Comparison of ENCODE assay signal across 17 mouse cellular contexts in the genomic region with DNA sequence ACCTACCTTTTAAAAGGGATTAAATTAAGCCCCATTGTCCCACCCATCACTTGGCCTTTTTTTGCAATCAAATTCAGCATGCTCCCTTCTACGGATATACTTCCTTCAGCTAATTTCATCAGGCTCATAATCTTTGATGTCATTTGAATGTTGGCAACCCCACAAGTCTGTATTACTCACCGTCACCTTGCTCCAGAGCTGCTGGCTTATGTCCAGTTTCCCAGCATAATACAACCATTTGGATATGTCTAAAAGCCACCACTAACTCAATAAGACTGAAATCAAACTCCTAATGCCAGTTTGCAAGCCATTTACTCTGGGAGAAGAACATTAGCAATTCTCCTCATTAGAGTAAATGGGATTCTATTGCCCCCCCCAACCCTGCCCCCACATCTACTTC.
A peak's percentile ranks its signal among the peaks of the same experiment; 100 is the strongest.
DNase-seq lines count a peak whose midpoint lies in the region; ATAC-seq and TF ChIP-seq lines count a peak whose summit lies in the region.
"Had no signal": no experiment of that assay in that cellular context is flagged by ENCODE, and none has a peak within 500 bp of the region (broad histone marks: within the 10 kb centered on the region; RNA-seq: fewer than 3 reads in every experiment).

No protein-coding gene starts in this region.

- no peaks in the 10 kb centered on the region for H3K27me3 ChIP-seq in embryonic facial prominence, embryonic 14.5 days (replicated peaks; ENCODE audit: control insufficient read depth, insufficient read depth, low read length)
- no peaks in the 10 kb centered on the region for H3K27me3 ChIP-seq in embryonic facial prominence, embryonic 10.5 days (replicated peaks; ENCODE audit: low read depth, poor library complexity, severe bottlenecking)
- H3K27me3 ChIP-seq in lung, embryonic 14.5 days (ENCODE audit: insufficient read depth, low read length), result no peaks in the 10 kb centered on the region
- H3K27me3 ChIP-seq in lung, postnatal 0 days (replicated peaks; ENCODE audit: insufficient read depth, low read length), result no peaks in the 10 kb centered on the region
- H3K27me3 ChIP-seq: heart, embryonic 12.5 days; lung, embryonic 15.5 days; stomach, embryonic 15.5 days had no signal

- H3K9ac ChIP-seq in embryonic facial prominence, embryonic 14.5 days (ENCODE audit: low read depth, low read length), result no peak overlapping the region
- H3K9ac ChIP-seq in lung, embryonic 14.5 days, result no peak overlapping the region
- no peak overlapping the region for H3K9ac ChIP-seq in lung, postnatal 0 days (replicated peaks; ENCODE audit: low read depth)
- H3K9ac ChIP-seq: heart, embryonic 12.5 days; lung, embryonic 15.5 days; stomach, embryonic 15.5 days had no signal

- no peak overlapping the region for H3K4me3 ChIP-seq in embryonic facial prominence, embryonic 14.5 days (ENCODE audit: low read depth, low read length)
- no peak overlapping the region for H3K4me3 ChIP-seq in embryonic facial prominence, embryonic 10.5 days
- no peak overlapping the region for H3K4me3 ChIP-seq in lung, embryonic 14.5 days (ENCODE audit: low read depth, low read length)
- no peak overlapping the region for H3K4me3 ChIP-seq in lung, postnatal 0 days (ENCODE audit: low read depth, low read length)
- H3K4me3 ChIP-seq in gastrocnemius, adult 2 months, result no peak overlapping the region
- H3K4me3 ChIP-seq: heart, embryonic 12.5 days; lung, embryonic 15.5 days; stomach, embryonic 15.5 days had no signal

- no peak overlapping the region for H3K4me2 ChIP-seq in embryonic facial prominence, embryonic 14.5 days (ENCODE audit: low read depth, low read length)
- H3K4me2 ChIP-seq in lung, embryonic 14.5 days, result no peak overlapping the region
- H3K4me2 ChIP-seq in lung, postnatal 0 days (replicated peaks; ENCODE audit: low read depth, low read length), result no peak overlapping the region
- H3K4me2 ChIP-seq: heart, embryonic 12.5 days; lung, embryonic 15.5 days; stomach, embryonic 15.5 days had no signal

- H3K9me3 ChIP-seq in embryonic facial prominence, embryonic 14.5 days (ENCODE audit: control insufficient read depth, low read length), result peaks cover 14% of the 10 kb centered on the region
- peaks cover 14% of the 10 kb centered on the region; the same call in 1 of the 2 replicates for H3K9me3 ChIP-seq in embryonic facial prominence, embryonic 10.5 days
- 0 out of 2 replicates have a peak, but pooled peaks cover 8% of the 10 kb centered on the region for H3K9me3 ChIP-seq in lung, embryonic 14.5 days (ENCODE audit: low read depth, low read length)
- H3K9me3 ChIP-seq in lung, postnatal 0 days (ENCODE audit: low read length), result no peaks in the 10 kb centered on the region; the same call in 1 of the 2 replicates
- H3K9me3 ChIP-seq: stomach, embryonic 15.5 days had no signal

- no peaks in the 10 kb centered on the region for H3K36me3 ChIP-seq in embryonic facial prominence, embryonic 14.5 days (ENCODE audit: control insufficient read depth, insufficient read depth, low read length)
- H3K36me3 ChIP-seq in embryonic facial prominence, embryonic 10.5 days (replicated peaks), result no peaks in the 10 kb centered on the region
- H3K36me3 ChIP-seq in lung, embryonic 14.5 days (ENCODE audit: insufficient read depth), result no peaks in the 10 kb centered on the region
- no peaks in the 10 kb centered on the region for H3K36me3 ChIP-seq in lung, postnatal 0 days (ENCODE audit: insufficient read depth, low read length)
- H3K36me3 ChIP-seq: G1E; lung, embryonic 15.5 days; stomach, embryonic 15.5 days had no signal

- 61% methylated on average over 2 of the region's 2 CpGs for WGBS in embryonic facial prominence, embryonic 14.5 days
- 94% methylated on average over 2 of the region's 2 CpGs for WGBS in embryonic facial prominence, embryonic 10.5 days
- 50% methylated on average over 2 of the region's 2 CpGs for WGBS in lung, embryonic 14.5 days
- WGBS in lung, postnatal 0 days, result 49% methylated on average over 2 of the region's 2 CpGs

- TF ChIP-seq CTCF in lung, embryonic 14.5 days (IDR thresholded peaks at IDR 0.05; ENCODE audit: low read depth), result no peak
- TF ChIP-seq CTCF in lung, postnatal 0 days (IDR thresholded peaks at IDR 0.05), result no peak
- TF ChIP-seq CTCF in gastrocnemius, adult 2 months (IDR thresholded peaks at IDR 0.05), result no peak

- no peak overlapping the region for H3K27ac ChIP-seq in embryonic facial prominence, embryonic 14.5 days (replicated peaks; ENCODE audit: low read depth, low read length)
- no peak overlapping the region for H3K27ac ChIP-seq in embryonic facial prominence, embryonic 10.5 days (replicated peaks)
- H3K27ac ChIP-seq in lung, embryonic 14.5 days (ENCODE audit: low read depth), result no peak overlapping the region
- no peak overlapping the region for H3K27ac ChIP-seq in lung, postnatal 0 days (ENCODE audit: low read length)
- H3K27ac ChIP-seq in gastrocnemius, adult 2 months, result no peak overlapping the region
- H3K27ac ChIP-seq: lung, embryonic 15.5 days; stomach, embryonic 15.5 days had no signal

- H3K4me1 ChIP-seq in embryonic facial prominence, embryonic 14.5 days (ENCODE audit: control insufficient read depth, insufficient read depth, low read length), result no peaks in the 10 kb centered on the region
- no peaks in the 10 kb centered on the region for H3K4me1 ChIP-seq in embryonic facial prominence, embryonic 10.5 days
- no peaks in the 10 kb centered on the region for H3K4me1 ChIP-seq in lung, embryonic 14.5 days (ENCODE audit: insufficient read depth)
- no peaks in the 10 kb centered on the region for H3K4me1 ChIP-seq in lung, postnatal 0 days (ENCODE audit: insufficient read depth, low read depth, low read length)
- H3K4me1 ChIP-seq: lung, embryonic 15.5 days; stomach, embryonic 15.5 days had no signal

- ATAC-seq in embryonic facial prominence, embryonic 14.5 days (ENCODE audit: low read depth), result peak; percentile 30; the same call in 1 of the 2 replicates
- ATAC-seq in lung, embryonic 14.5 days (ENCODE audit: insufficient read depth), result no peak
- no peak for ATAC-seq in lung, postnatal 0 days
- ATAC-seq: inflammation-experienced regulatory T-cells, adult 6 months had no signal

- DNase-seq in embryonic facial prominence, embryonic 14.5 days (ENCODE audit: low spot score), result peak; percentile 16
- no peak for DNase-seq in embryonic facial prominence, embryonic 10.5 days (ENCODE audit: low spot score)
- peak; percentile 43 for DNase-seq in lung, embryonic 14.5 days
- no peak for DNase-seq in lung, postnatal 0 days (ENCODE audit: low spot score)
- peak; percentile 35 for DNase-seq in adrenal gland, postnatal 25 days
- DNase-seq in cerebellum, postnatal 25 days, result peak; percentile 17 to 68
- no peak for DNase-seq in left cerebral cortex, postnatal 36 days (ENCODE audit: low spot score in 2 of 2)
- DNase-seq in gastrocnemius, adult 2 months, result no peak
- DNase-seq: kidney, postnatal 10 days; liver; right cerebral cortex, postnatal 4 days; thymus, postnatal 25 days had no signal

- intact Hi-C loops in left cerebral cortex, postnatal 36 days (cut with DNase I), result no loop called here
- intact Hi-C loops in gastrocnemius, adult 2 months (cut with DNase I), result no loop called here

- no peak for TF ChIP-seq EP300 in lung, postnatal 0 days (IDR thresholded peaks at IDR 0.05)

Comparison
In these comparisons a context has a peak if more than half of its experiments do, and no peak if none do; other contexts are left out.
1. DNase-seq: peak in embryonic facial prominence, embryonic 14.5 days (single experiment), lung, embryonic 14.5 days (single experiment), adrenal gland, postnatal 25 days (single experiment) and cerebellum, postnatal 25 days (2 of 2); none in embryonic facial prominence, embryonic 10.5 days (single experiment), lung, postnatal 0 days (single experiment), left cerebral cortex, postnatal 36 days (0 of 2) and gastrocnemius, adult 2 months (single experiment).